Mouse (Mus musculus) right cerebral cortex, postnatal 10 days (tissue): ENCODE data around the gene Wnt5b.

ENCODE experiments used
- DNase-seq, 2 experiments: peaks; one replicate each; pipeline ENCODE4 v3.0.0; 2021; ENCODE audit warnings: low spot score in 2 of 2

The Wnt5b gene

GRCm38 (mm10) chr6:119417354-119417753 is 126.8 kb downstream of the Wnt5b start, which contains the start of gene Adipor2:
Adipor2 (minus strand) TSS chr6:119417704.
- no peak for DNase-seq

GRCm38 (mm10) chr6:119416643-119417042 is 127.5 kb downstream of the Wnt5b start:
- DNase-seq: no peak

GRCm38 (mm10) chr6:119414262-119415043 is 129.7 kb downstream of the Wnt5b start:
- no peak for DNase-seq

- no peak for DNase-seq
Measured at GRCm38 (mm10) chr6:119412588-119412987, 131.6 kb downstream of the Wnt5b start.

GRCm38 (mm10) chr6:119411511-119411910 is 132.6 kb downstream of the Wnt5b start:
- no peak for DNase-seq

- DNase-seq: no peak
Measured at GRCm38 (mm10) chr6:119409766-119410165, 134.4 kb downstream of the Wnt5b start.

- DNase-seq: no peak
Measured at GRCm38 (mm10) chr6:119408582-119408981, 135.6 kb downstream of the Wnt5b start.

GRCm38 (mm10) chr6:119407818-119408217 is 136.3 kb downstream of the Wnt5b start:
- DNase-seq: no peak

GRCm38 (mm10) chr6:119406528-119406927 is 137.6 kb downstream of the Wnt5b start:
- no peak for DNase-seq

- DNase-seq: no peak
Measured at GRCm38 (mm10) chr6:119405310-119405709, 138.8 kb downstream of the Wnt5b start.

GRCm38 (mm10) chr6:119404854-119405253 is 139.3 kb downstream of the Wnt5b start:
- DNase-seq: no peak

- DNase-seq: no peak
Measured at GRCm38 (mm10) chr6:119402976-119403375, 141.2 kb downstream of the Wnt5b start.

- no peak for DNase-seq
Measured at GRCm38 (mm10) chr6:119401545-119402304, 142.4 kb downstream of the Wnt5b start.

GRCm38 (mm10) chr6:119400649-119401048 is 143.5 kb downstream of the Wnt5b start:
- DNase-seq: no peak

- no peak for DNase-seq
Measured at GRCm38 (mm10) chr6:119399371-119399770, 144.8 kb downstream of the Wnt5b start.

- peak; percentile 47 to 57 for DNase-seq
Measured at GRCm38 (mm10) chr6:119396309-119396634, 147.9 kb downstream of the Wnt5b start.

GRCm38 (mm10) chr6:119395421-119396308 is 148.5 kb downstream of the Wnt5b start:
- DNase-seq: no peak

- DNase-seq: no peak
Measured at GRCm38 (mm10) chr6:119392836-119393235, 151.3 kb downstream of the Wnt5b start.

- DNase-seq: no peak
Measured at GRCm38 (mm10) chr6:119390728-119391127, 153.4 kb downstream of the Wnt5b start.

GRCm38 (mm10) chr6:119389089-119389488 is 155.1 kb downstream of the Wnt5b start:
- DNase-seq: no peak

GRCm38 (mm10) chr6:119388650-119389012 is 155.5 kb downstream of the Wnt5b start:
- DNase-seq: peak; percentile 98
